Mouse (Mus musculus) heart, embryonic 16.5 days (tissue): Measurements from ENCODE around the gene Runx1. TPM values are rescaled to one million over a fixed set of nuclear protein-coding genes. Genes with fewer than 3 reads are reported as not detected.

Source experiments
- ATAC-seq: fragments of 200-750 bp; cut with Nextera tagmentation; replicated peaks from 2 replicates; pipeline ENCODE4 v1.8.0; 2017; ENCODE audit warnings: moderate number of reproducible peaks; ENCODE audit not compliant: insufficient read depth, low FRiP score; ENCODE audit errors: extremely low read depth
- H3K27ac ChIP-seq: fragments of 300-500 bp; sonication (generic); 2 replicates; pipeline ENCODE4 v1.5.1; 2014; ENCODE audit warnings: mild to moderate bottlenecking, low read length, control low read depth, moderate library complexity
- H3K27me3 ChIP-seq: fragments of 300-500 bp; sonication (generic); 2 replicates; pipeline ENCODE4 v1.6.1; 2014; ENCODE audit warnings: low read length, mixed read lengths; ENCODE audit not compliant: control insufficient read depth, insufficient read depth
- H3K36me3 ChIP-seq: fragments of 300-500 bp; sonication (generic); 2 replicates; pipeline ENCODE4 v1.6.1; 2014; ENCODE audit not compliant: control insufficient read depth, insufficient read depth
- H3K4me1 ChIP-seq: fragments of 300-500 bp; sonication (generic); 2 replicates; pipeline ENCODE4 v1.6.1; 2014; ENCODE audit warnings: low read length, mixed read lengths; ENCODE audit not compliant: control insufficient read depth, insufficient read depth
- H3K4me2 ChIP-seq: fragments of 300-500 bp; sonication (generic); 2 replicates; pipeline ENCODE4 v1.6.1; 2014; ENCODE audit warnings: low read depth, mild to moderate bottlenecking, control low read depth, low read length
- H3K4me3 ChIP-seq: fragments of 300-500 bp; sonication (generic); 2 replicates; pipeline ENCODE4 v1.5.1; 2014; ENCODE audit warnings: mild to moderate bottlenecking, control low read depth, low read length
- H3K9ac ChIP-seq: fragments of 300-500 bp; sonication (generic); 2 replicates; pipeline ENCODE4 v1.6.1; 2014; ENCODE audit warnings: low read length, control low read depth
- H3K9me3 ChIP-seq: fragments of 300-500 bp; sonication (generic); replicated peaks from 2 replicates; pipeline ENCODE4 v1.6.1; 2016; ENCODE audit warnings: low read length; ENCODE audit not compliant: control insufficient read depth
- WGBS: fragments of 180-500 bp; shearing (Covaris S2); extraction: QIAGEN DNeasy Blood & Tissue Kit; methylation state at CpG from one replicate; pipeline ENCODE4 v1.1.7; 2014; 5-methylcytosine and 5-hydroxymethylcytosine counted together
- polyA plus RNA-seq: library from polyadenylated mRNA; unstranded; fragments of >200 nt; fragmentation: Nextera tagmentation; extraction: Ambion mirVana; gene quantifications from 2 replicates; pipeline ENCODE4 v1.2.1, GENCODE M21; 2015

Runx1 gene
- polyA plus RNA-seq, 1 experiment from 2014 or later, result 11.0 TPM

DNA sequence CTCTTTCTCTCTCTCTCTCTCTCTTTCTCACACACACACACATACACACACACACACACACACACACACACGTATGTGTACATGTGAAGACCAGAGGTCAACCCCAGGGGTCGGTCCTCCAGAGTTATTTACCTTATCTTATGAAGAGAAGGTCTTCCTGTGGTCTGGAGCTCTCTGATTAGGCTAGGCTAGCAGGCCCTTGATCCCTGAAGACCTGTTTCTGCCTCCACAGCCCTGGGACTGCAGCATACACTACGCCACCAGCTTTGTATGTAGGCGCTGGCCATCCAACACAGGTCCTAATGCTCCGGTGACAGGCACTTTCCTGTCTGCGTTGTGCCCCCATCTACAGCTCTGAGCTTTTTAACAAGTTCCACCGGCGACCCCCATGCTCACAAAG, 72.8 kb downstream of the Runx1 start:
- Histone ChIP-seq H3K4me2 (no peak overlapping the region), H3K4me3 (no peak overlapping the region), H3K36me3 (no peaks in the 10 kb centered on the region), H3K9me3 (no peaks in the 10 kb centered on the region), H3K4me1 (no peaks in the 10 kb centered on the region), H3K9ac (no peak overlapping the region), H3K27me3 (peaks cover 3% of the 10 kb centered on the region), H3K27ac (no peak overlapping the region)
- WGBS, result 78% methylated on average over 8 of the region's 8 CpGs
- ATAC-seq, result no peak

DNA sequence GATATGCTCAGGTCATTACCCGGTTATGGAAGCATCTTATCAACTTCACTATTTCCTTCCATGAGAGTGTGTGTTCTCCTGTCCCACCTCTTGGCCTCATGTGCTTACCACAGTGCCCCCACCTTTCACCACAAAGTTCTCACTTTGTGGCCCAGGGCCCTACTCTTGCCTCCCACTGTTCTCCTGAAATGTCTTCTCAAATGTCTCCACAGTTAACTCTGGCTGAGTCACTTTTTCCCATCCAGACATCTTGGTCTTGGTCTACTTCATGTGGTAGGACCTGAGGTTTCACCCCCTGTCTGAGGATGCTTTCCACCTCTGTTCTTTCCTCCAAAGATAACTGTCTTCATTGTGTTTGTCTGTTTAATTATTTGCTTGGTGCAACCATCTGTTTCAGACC, 77.7 kb downstream of the Runx1 start:
- ATAC-seq, result no peak
- 46% methylated on average over 1 of the region's 1 CpGs for WGBS
- no peak overlapping the region for H3K9ac ChIP-seq
- no peaks in the 10 kb centered on the region for H3K36me3 ChIP-seq
- peaks cover 6% of the 10 kb centered on the region; the same call in 1 of the 2 replicates for H3K4me1 ChIP-seq
- H3K9me3 ChIP-seq, result no peaks in the 10 kb centered on the region
- H3K27ac ChIP-seq, result no peak overlapping the region
- H3K4me3 ChIP-seq, result no peak overlapping the region
- no peak overlapping the region for H3K4me2 ChIP-seq
- peaks cover 3% of the 10 kb centered on the region for H3K27me3 ChIP-seq

DNA sequence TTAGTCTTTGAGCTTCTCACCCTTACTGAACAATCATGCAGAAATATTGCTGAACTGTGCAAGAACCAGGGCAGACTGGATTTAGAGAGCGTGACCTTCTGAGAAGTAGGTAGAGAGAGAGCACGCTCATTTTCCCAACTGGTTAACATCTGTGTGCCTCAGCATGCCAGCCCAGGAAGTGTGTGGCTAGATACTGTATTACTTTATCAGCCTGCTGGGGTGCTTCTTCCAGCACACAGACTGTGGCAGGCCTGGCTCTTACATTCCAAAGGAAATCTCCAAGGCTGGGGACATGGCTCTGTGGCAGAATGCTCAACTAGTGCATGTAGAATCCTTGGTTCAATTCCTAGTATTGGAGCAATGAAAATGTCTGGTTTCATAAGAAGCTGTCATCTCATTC, 78.9 kb downstream of the Runx1 start:
- no peak overlapping the region for H3K27ac ChIP-seq
- H3K4me2 ChIP-seq, result no peak overlapping the region
- no peak overlapping the region for H3K9ac ChIP-seq
- H3K36me3 ChIP-seq, result no peaks in the 10 kb centered on the region
- H3K4me1 ChIP-seq, result peaks cover 6% of the 10 kb centered on the region; the same call in 1 of the 2 replicates
- no peak overlapping the region for H3K4me3 ChIP-seq
- 82% methylated on average over 2 of the region's 2 CpGs for WGBS
- ATAC-seq, result no peak
- no peaks in the 10 kb centered on the region for H3K9me3 ChIP-seq
- peaks cover 5% of the 10 kb centered on the region for H3K27me3 ChIP-seq

DNA sequence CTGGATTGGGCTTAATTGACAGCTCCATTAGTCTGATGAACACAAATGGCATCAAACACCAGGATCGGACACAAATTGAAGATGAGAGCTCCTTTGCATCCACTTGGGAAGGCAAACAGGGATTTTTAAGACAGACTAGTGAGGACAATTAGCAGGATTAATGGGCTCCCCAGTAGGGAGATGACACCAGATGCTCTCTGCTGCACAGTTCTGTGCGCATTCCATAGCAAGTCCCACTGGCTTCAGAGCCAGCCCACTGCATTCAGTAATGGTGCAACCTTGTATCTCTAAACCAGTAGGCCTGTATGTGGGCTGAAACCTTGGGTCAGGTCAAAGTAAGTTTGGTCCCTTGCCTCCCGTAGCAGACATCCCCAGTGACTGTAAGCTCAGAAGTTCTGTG, 80.7 kb downstream of the Runx1 start:
- H3K9ac ChIP-seq, result no peak overlapping the region
- no peak overlapping the region for H3K4me2 ChIP-seq
- ATAC-seq, result no peak
- H3K9me3 ChIP-seq, result no peaks in the 10 kb centered on the region
- no peak overlapping the region for H3K4me3 ChIP-seq
- peaks cover 6% of the 10 kb centered on the region; the same call in 1 of the 2 replicates for H3K4me1 ChIP-seq
- 78% methylated on average over 3 of the region's 3 CpGs for WGBS
- H3K36me3 ChIP-seq, result no peaks in the 10 kb centered on the region
- peaks cover 7% of the 10 kb centered on the region for H3K27me3 ChIP-seq
- no peak overlapping the region for H3K27ac ChIP-seq

DNA sequence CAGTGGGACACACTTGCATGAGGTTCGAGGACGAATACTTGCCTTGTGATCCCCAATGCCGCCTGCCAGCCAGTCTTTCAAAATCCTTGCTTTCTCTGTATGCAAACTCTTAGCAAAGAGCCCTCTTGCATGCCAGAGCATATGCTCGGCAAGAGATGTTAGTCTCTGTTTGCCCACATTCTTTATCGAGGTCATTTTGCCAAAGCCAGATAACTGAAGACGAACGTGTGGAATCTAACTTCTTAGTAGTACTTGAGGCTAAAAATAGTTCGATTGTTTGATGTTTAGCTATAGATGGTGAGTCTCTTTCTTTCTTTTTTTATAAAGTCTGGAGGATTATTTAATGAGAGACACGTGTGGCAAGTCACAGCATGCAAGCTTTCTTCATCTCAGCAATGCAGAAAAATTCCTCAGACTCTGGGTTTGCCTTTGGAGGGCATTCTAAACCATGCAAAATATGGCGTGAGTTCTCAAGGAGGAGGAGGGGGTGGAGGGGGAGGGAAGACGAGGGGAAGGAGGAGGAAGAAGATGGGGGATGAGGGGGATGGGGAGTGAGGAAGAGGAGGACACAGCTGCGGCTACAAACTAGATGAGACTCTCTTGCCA, 81.7 kb downstream of the Runx1 start:
- Histone ChIP-seq H3K4me3 (no peak overlapping the region), H3K9ac (no peak overlapping the region), H3K27me3 (0 out of 2 replicates have a peak, but pooled peaks cover 4% of the 10 kb centered on the region), H3K4me2 (no peak overlapping the region), H3K4me1 (peaks cover 6% of the 10 kb centered on the region; the same call in 1 of the 2 replicates), H3K27ac (no peak overlapping the region), H3K9me3 (no peaks in the 10 kb centered on the region), H3K36me3 (no peaks in the 10 kb centered on the region)
- WGBS, result 35% methylated on average over 12 of the region's 12 CpGs
- no peak for ATAC-seq

DNA sequence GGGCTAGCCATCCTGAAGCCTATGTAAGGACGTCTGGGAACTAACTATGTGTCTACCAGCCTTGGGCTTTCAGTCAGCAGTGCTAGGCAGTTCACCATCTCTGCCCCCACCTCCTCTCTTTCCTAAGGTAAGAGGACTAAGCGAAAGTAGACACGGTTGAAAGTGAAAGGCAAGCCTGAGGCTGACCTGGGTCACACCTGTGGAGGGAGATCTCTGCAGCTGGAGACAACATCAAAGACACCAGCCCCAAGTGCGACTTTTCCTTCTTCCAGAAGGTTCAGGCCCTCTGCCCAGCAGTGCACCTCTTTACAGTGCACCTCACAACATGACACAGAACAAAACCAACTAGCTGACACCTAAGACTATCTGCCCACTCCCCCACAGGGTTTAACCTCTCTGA, 82.2 kb downstream of the Runx1 start:
- Histone ChIP-seq H3K9me3 (no peaks in the 10 kb centered on the region), H3K4me2 (no peak overlapping the region), H3K4me3 (no peak overlapping the region), H3K4me1 (peaks cover 6% of the 10 kb centered on the region; the same call in 1 of the 2 replicates), H3K27me3 (0 out of 2 replicates have a peak, but pooled peaks cover 4% of the 10 kb centered on the region), H3K36me3 (no peaks in the 10 kb centered on the region), H3K27ac (no peak overlapping the region), H3K9ac (no peak overlapping the region)
- ATAC-seq, result no peak
- WGBS, result 60% methylated on average over 4 of the region's 4 CpGs

DNA sequence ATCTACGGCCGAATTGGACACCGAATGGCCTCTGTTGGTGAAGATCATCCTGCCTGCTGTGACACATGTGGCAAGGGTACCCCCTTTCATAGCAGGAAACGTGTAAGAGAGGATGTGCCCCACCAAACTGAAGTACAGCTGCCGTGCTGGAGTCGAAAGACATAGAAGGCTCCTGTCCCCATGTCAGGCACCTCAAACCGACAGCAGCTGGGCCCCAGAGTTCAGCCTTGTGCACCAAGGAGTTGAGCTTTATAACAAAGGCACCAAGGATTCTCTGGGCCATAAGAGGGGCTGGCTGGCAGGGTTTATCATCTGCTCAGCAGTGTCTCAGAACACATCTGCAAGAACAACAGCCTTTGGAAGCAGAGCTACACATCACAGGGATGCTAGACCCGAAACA, 84.6 kb downstream of the Runx1 start:
- peaks cover 6% of the 10 kb centered on the region; the same call in 1 of the 2 replicates for H3K4me1 ChIP-seq
- 80% methylated on average over 8 of the region's 8 CpGs for WGBS
- no peak overlapping the region for H3K27ac ChIP-seq
- no peak overlapping the region for H3K9ac ChIP-seq
- no peak for ATAC-seq
- 0 out of 2 replicates have a peak, but pooled peaks cover 4% of the 10 kb centered on the region for H3K27me3 ChIP-seq
- no peak overlapping the region for H3K4me2 ChIP-seq
- H3K36me3 ChIP-seq, result no peaks in the 10 kb centered on the region
- H3K4me3 ChIP-seq, result no peak overlapping the region
- H3K9me3 ChIP-seq, result no peaks in the 10 kb centered on the region

DNA sequence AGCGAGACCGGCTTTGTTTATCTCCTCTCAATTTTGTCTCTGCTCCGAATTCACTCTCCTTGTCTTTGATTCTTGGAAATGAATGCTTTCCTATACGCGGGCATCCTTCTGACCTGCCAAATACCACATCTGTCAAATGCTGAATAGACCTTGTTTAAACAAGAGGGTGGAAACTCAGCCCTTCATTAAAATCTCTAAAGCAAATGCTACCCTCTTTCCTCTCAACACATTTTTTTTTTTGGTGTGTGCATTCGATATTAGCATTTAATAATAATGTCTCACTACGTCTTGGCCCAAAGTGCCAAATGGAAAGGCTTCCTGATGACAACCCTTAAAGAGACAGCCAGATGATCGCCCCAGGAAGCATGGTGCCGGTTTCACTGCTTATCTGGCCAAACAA, 85.4 kb downstream of the Runx1 start:
- H3K4me1 ChIP-seq, result peaks cover 6% of the 10 kb centered on the region; the same call in 1 of the 2 replicates
- 0 out of 2 replicates have a peak, but pooled peaks cover 4% of the 10 kb centered on the region for H3K27me3 ChIP-seq
- WGBS, result 62% methylated on average over 9 of the region's 9 CpGs
- H3K4me2 ChIP-seq, result no peak overlapping the region
- H3K27ac ChIP-seq, result no peak overlapping the region
- no peak for ATAC-seq
- H3K9ac ChIP-seq, result no peak overlapping the region
- H3K36me3 ChIP-seq, result no peaks in the 10 kb centered on the region
- H3K9me3 ChIP-seq, result no peaks in the 10 kb centered on the region
- no peak overlapping the region for H3K4me3 ChIP-seq

DNA sequence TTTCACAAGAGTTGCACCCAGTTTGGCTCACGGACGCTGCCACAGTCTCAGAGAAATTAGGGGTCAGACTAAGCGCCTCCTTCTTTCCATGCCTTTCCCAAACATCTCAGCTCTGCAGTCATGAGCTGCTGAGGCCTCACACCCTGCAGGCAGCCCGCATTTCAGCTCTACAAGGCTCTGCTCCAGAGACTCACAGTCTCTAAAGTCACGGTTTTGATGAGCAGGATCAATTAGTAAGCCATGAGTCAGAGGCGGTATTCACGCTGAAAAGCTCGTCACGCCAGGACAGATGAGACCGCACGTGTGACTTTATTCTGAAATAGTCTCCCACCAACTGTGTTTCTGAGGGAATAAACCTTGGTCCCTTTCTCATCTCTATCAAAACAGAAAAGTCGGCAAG, 86.0 kb downstream of the Runx1 start:
- no peak for ATAC-seq
- 67% methylated on average over 12 of the region's 12 CpGs for WGBS

More for the DNA sequence above, 86.0 kb downstream of the Runx1 start:
- H3K4me3 ChIP-seq, result no peak overlapping the region
- no peak overlapping the region for H3K9ac ChIP-seq
- H3K4me1 ChIP-seq, result peaks cover 6% of the 10 kb centered on the region; the same call in 1 of the 2 replicates
- no peak overlapping the region for H3K4me2 ChIP-seq
- H3K9me3 ChIP-seq, result no peaks in the 10 kb centered on the region
- H3K36me3 ChIP-seq, result no peaks in the 10 kb centered on the region
- 0 out of 2 replicates have a peak, but pooled peaks cover 4% of the 10 kb centered on the region for H3K27me3 ChIP-seq
- H3K27ac ChIP-seq, result no peak overlapping the region
